Mouse (Mus musculus): Measurements from ENCODE around the gene Hoxa2.

DNA sequence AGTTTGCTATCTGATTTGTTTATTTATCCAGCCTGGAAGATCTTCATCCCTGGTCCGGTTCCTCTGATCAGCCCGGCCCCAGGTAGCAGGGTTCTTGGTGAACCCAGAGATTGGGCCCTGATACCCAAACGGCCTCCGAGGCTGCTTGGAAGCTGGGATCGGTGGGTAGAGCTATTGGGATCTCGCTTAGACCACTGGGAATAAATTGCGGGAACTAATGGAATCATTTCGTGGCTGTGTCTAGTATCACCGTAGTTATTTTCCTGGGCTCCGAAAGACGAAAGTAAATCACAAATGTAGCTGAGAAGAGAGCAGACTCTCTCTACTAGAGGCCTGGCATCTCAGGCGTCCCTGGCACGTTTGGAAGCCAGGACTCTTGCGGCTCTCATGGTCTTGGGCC is 40.6 kb upstream of the Hoxa2 start:
- TF ChIP-seq EP300 (IDR thresholded peaks at IDR 0.05; ENCODE audit: low read length) (no peak), RAD21 (IDR thresholded peaks at IDR 0.05; ENCODE audit: low read depth, low read length) (no peak), MAX (IDR thresholded peaks at IDR 0.05; ENCODE audit: low read length) (no peak), POLR2A (IDR thresholded peaks at IDR 0.05; ENCODE audit: low read depth, low read length) (no peak), CTCF (conservative IDR thresholded peaks at IDR 0.05 in 1 of 2, IDR thresholded peaks at IDR 0.05 in 1 of 2; ENCODE audit: low read depth in 2 of 2, low read length in 2 of 2) (no peak), MXI1 (IDR thresholded peaks at IDR 0.05; ENCODE audit: low read depth, low read length) (no peak), IRF4 (IDR thresholded peaks at IDR 0.05; ENCODE audit: low read depth, low read length) (no peak), ZC3H11A (IDR thresholded peaks at IDR 0.05; ENCODE audit: low read depth, low read length) (no peak), HCFC1 (IDR thresholded peaks at IDR 0.05; ENCODE audit: low read depth, low read length) (no peak)
